Mouse (Mus musculus): ENCODE data around the gene Zc3h14.

DNA sequence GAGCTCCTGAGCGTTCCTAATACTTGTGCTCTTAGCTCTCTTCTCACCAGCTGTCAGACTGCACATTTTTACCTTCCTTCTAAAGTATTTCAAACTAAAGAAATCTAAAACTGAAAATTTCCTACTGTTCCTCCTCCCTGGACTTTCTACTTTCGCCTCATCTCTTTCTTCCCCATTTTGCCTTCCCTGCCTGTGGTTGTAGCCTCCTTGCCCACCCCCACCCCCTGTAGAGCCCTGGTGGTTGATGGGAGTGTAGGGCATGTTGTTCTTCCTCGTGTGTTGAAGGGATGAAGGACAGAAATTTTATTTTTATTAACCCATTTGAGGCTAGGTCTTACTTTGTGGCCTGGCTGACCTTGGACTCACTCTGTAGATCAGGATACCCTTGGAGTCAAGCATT is 30.7 kb downstream of the Zc3h14 start:
- no peak for TF ChIP-seq EP300 (optimal IDR thresholded peaks at IDR 0.05)
- TF ChIP-seq CTCF (IDR thresholded peaks at IDR 0.05; ENCODE audit: low read depth) = no peak
